Mouse (Mus musculus): ENCODE results near the gene Gfi1b. TPM values are rescaled to one million over a fixed set of nuclear protein-coding genes. Genes with fewer than 3 reads are reported as not detected.

Gfi1b gene
- total RNA-seq, 4 experiments from 2014 or later, result not detected

DNA sequence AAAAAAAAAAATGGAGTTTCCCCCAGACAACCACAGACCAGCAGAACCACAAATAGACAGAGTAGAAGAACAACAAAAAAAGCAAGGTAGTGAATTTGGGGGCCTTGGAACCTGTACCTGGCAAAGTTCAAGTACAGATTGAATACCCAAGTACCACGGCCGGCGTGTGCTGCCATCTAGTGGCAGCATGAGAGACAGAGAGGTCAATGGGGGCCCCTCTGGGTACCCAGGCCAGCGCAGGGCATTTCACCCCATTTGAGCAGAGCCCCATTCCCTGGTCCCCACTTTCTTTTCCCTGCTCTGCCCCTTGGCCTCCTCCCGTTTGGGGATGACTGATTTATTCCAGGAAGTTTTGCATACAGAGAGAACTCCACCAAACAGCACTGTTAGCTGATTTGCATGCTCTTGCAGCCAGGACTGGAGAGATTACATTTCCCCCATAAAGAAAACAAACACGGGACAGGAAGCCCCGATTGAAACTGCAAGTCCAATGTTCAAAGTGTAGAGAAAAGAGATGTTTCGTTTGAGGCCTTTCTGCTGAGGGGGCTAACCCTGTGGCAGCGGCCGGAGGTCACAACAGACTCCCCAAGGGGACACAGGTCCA lies 841 bp upstream of the Gfi1b start:
- DNase-seq, result no peak

DNA sequence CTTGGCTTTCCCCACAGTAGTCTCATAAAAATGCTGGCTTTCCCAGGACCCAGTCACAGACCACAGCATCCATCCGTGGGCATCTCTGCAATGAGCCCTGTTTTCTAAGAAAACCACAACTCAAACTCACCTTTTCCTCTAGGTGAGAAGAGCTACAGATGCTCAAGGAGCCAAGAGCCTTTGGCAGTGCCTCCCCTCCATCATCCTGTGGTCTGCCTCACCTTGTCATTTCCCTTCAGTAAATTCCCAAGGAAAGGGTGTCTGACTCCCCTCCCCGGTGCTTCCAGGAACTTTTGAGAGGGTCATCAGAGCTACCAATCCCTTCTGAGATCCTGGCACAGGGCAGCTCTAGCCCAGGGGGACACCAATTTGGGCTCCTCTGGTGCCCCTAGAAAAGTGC lies 671 bp downstream of the Gfi1b start:
- DNase-seq, result no peak

DNA sequence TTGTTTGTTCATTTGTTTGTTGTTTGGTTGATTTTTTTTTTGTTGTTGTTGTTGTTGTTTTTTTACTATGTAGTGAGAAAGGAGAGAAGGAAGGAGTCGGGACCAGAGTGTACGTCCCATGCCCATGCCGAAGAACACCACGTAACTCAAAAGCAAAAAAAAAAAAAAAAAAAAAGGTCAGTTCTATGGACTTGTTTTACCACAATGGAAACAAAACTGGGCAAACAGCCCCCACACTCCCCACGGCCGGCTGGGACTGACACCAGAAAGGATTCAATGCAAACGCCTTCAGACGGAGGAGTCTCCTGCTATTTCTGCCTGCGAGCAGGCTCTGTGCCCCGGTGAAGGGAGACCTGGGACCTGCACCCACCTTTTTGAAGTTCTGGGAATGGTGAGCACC lies 1.3 kb downstream of the Gfi1b start:
- DNase-seq, result no peak

DNA sequence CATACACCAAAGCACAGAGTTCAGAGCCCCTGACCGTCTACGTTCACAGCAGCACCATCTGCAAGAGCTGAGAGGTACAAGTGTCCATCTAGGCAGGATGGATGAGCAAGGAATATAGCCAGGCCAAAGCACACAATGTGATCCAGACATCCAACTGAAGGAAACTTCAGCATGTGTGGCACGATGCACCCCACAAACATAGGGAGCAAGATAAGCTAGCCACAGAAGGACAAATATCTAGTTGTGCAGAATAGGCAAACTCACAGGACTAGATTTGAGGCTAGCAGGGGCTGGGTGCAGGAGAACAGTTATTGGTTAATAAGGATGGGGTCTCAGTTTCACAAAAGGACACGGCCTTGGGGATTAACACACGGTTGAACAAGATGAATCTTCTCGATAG lies 2.4 kb downstream of the Gfi1b start:
- DNase-seq, result no peak

DNA sequence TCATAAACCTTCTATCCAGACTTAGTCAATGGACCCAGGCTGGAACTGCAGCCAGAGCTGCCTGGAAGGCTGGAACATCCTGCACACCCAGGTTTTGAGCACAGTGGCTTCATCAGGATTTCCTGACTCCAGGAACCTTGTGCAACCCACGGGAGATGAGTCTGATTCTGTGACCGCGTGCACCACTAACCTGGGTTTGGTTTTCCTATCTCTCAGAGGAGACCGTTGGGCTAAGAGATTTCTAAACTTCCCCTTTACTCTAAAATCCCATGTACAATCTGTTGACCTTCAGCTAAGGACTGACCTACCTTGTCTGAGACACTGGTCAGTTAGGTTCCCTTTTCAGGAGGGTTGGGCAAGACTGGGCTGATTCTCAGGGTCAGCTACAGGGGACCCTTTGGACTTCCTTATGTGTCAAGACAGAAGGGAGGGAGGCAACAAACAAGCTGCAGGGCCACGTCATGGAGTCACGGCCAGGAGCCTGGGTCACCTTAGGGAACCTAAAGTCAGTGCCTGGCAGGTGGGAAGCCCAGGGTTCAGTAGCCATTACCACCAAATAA lies 2.9 kb downstream of the Gfi1b start:
- DNase-seq, result no peak

DNA sequence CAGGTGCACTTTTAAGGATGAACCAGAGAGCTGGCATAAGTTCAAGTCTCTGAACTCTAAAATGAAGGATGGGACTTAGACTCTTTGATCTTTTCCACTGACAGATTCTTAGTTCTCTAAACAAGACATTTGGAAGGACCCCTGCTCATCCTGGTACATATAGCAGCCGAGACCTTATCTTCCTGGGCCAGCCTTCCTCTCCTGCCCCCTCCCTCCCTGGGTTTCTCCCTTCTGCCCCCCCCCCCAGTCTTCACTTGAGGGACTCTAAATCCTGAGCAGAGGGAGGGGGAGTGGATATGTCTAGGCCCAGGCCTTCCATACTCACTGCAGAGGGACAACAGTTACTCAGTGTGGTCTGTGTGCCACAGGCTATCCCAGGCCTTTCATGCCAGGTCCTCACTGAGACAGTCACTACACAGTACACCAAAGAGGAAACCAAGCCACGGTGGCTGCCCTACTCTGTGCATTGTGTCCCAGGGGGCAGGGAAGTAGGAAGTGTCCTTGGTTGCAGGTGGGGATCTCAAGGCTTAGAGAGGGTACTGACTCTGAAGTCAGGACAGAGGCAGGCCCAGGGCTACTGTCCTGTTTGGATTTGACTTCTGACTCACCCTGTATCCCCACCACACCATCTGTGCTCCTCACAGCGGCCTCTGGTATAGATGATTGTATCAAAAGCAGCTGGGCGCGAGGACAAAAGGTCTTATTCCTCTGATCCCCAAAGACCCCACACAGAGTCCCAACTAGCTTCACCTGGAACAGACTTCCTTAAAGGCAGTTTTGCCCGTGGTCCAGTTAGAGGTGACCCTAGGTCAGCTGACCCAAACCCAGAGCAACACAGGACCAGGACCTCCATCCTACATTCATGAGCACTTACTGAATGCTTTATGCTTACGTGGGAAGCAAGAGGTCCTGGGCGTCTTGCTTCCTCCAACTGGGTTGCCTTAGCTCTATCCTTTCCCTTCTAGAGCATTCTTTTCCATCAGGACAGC lies 4.0 kb downstream of the Gfi1b start:
- DNase-seq, result no peak

DNA sequence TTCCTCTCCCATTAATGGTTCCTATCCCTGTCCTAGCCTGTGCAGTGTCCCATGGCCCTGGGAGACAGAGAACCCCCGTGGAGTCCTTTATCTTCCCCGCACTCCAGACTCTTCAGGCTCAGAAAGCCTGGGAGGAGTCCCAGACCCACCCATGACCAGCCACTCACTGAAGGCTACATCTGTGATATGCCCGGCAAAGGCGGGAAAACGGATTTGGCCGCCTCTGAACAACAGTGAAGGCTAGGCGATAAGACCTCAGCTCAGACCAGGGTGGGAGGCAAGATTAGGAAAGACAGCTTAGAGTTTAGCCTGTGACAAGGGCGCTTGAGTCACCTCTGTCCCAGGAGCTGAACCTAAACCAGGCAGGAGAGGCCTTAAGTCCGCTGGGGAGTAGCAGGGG lies 4.9 kb downstream of the Gfi1b start:
- no peak for DNase-seq

DNA sequence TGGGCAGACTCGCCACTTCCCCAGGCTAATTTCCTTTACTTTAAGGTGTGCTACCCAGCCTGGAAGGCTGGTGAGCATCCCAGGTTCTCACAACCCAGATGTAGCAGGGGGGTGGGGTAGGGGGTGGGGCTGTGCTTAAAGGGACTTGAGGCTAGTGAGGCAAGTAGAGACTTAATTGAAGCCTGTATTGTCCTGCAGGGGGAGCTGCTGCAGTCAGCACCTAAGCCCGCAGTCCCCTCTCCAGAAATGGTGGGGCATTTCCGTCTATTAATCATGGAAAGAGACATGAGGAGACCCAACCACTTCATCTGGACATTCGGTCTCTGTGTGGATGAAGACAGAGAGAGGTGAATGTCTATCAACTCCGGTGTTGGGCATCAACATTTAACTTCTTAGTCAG lies 5.4 kb downstream of the Gfi1b start:
- DNase-seq, result no peak

DNA sequence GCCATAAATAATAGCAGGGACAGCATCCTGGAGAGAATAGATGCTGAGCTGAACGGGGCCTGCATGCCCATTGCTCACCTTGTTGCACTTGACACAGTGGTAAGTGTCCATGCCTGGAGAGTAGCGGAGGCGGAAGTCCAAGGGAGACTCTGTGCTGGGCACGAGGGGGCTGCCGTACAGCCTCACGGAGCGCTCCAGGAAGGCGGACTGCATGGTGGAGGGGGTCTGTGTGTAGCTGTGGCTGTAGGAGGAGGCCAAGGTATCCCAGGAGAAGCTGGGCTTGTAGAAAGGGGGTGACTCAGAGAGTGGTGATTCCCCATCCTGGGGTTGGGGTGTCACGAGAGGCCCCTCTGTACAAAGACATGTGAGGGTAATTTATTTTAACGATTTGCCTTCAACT lies 8.2 kb downstream of the Gfi1b start:
- DNase-seq, result no peak

DNA sequence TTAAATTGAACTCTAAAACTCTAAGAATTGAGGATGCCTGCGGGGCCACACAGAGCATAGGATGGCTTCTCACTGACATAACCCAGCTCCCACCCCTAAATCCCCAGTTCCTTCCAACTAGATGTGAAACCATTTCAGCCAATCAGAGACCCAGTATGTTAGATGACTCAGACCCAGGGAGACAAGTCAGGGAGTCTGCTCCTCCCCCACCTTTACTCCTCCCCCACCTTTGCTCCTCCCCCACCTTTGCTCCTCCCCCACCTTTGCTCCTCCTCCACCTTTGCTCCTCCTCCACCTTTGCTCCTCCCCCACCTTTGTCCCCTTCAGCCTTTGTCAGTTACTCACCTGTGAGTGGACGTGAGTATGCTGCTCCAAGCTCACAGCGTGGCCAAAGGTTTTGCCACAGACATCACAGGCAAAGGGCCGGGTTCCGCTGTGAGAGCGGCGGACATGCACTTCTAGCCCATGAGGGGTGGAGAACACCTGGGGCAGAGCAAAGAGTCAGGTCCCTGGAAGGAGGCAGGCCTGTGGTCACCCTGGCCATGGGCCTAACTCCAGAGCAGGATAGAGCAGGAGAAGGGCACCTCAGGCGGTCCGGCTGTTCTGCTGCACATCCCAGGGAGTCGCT lies 9.2 kb downstream of the Gfi1b start:
- DNase-seq, result no peak

DNA sequence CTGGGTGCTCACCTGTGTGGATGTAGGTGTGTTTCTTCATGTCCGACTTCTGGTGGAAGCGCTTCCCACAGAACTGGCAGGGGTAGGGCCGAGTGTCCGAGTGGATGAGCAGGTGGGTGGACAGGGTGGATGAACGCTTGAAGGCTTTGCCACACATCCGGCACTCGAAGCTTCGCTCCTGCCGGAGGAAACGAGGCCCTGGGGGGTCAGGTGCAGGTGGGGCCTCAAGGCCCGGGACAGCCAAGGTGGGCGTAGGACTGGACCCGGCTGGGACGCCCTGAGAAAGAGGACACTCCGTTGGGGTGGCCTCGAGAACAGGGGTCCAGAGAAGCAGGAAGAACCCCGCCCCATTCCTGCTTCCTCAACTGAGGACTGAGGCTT lies 10.4 kb downstream of the Gfi1b start:
- no peak for DNase-seq

DNA sequence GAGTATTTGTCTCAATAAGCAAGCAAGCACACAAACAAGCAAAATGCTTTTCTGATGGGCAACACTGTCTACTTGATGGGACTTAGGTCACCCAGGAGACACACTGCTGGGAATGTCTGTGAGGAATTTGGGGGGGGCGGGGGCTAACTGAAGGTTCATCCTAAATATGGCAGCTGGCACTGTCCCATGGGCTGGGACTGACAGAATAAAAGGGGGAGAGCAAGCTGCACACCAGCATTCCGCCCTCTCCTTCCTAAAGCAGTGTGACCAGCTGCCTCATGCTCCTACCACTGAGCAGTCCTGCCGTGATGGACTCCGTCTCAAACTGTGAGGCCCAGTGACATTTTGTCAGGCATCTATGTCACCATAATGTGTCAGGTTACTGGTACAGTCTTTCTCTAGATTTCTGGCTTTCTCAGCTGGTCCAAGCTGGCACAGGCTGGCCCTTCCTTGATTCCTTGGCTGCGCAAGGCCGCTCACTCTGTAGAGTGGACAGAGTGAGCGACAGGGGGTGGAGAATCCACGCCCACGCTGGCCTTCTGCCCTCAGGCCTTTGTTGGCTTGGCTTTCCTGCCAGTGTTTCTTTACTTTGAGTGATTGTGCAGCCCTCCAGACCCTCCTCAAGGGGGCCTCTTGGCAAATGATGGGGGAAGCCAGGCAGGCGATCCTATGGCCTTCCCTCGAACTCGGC lies 10.9 kb downstream of the Gfi1b start:
- DNase-seq, result no peak

DNA sequence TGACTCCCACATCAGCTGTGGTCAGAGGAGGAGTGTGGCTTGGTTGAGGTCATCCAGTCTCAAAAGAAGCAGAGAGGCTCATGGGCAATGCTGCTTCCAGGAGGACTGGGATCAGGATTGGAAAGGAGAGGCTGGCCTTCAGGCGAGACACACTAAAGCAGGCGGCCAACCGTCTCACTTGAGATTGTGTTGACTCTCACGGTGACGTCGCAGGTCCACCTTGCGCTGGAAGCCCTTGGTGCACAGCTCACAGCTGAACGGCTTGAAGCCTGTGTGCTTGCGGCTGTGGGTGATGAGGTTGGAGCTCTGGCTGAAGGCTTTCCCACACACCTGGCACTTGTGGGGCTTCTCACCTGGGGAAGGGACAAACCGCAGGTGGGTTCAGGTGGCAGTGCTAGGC lies 11.9 kb downstream of the Gfi1b start:
- no peak for DNase-seq

DNA sequence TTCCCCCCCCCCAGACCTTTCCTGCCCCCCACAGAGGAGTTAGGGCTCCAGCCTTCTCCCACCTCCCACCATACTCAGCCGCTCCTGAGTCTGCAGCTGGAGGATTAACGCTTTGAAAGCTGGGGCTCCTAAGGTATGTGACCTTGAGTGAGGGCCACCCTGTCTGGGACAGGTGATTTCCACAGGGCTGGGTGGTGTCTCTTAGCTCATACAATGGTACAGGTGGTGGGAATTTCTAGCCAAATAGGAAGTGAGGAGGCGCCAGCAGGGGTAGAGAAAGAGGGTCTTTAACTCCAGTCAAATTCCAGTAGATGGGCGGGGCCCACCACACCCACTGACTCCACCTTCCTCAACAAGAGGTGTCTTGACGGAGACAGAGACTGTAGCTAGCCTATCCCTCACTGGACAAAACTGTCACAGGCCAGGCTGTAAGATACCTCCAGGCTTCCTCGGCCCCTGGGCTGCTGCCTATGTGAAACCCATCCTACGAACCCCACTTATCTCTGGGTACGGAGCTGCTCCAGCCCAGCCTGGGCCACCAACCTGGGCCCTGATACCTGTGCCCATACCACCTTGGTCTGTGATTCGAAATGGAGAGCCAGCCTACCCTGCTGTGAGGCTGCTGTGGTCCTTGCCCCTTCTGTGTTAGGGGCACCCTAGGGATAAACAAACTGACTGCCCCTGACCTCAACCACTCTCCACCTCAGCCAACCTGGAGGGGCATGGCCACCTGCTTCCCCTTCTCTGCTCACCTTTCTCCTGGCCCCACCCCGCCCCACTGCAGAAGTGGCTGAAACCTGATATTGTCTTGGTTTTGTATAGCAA lies 14.2 kb downstream of the Gfi1b start:
- DNase-seq, result no peak

DNA sequence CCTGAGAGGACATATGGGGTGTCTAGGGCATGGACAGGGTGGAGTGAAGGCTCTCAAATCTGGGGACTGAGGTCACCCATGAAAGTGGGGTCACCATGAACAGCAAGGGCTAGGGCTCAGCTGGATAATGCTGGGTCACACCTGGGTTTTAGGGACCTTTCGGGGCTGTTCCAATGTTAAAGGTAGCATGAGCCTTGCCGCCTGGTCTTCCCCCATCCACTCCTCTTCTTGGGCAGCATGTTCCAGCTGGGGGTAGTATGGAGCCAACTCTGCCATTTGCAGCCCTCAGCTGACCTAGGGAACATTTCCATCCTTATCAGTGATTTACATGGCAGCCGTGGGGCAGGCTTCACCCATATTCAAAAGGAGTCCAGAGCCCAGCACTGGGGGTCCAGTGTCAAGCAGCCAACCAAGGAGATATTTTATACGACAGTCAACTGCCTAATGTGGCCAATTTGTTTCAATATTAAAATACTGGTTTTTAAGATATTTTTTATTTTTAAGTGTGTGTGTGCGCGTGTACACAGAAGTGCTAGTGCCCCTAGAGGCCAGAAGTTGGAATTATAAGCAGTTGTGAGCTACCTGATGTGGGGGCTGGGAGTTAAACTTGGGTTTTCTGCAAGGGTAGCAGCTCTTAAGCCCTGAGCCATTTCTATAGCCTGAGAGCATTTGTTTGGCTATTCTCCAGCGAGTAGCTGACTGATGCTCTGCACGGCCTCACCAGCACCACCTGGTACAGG lies 15.0 kb downstream of the Gfi1b start:
- DNase-seq, result no peak

DNA sequence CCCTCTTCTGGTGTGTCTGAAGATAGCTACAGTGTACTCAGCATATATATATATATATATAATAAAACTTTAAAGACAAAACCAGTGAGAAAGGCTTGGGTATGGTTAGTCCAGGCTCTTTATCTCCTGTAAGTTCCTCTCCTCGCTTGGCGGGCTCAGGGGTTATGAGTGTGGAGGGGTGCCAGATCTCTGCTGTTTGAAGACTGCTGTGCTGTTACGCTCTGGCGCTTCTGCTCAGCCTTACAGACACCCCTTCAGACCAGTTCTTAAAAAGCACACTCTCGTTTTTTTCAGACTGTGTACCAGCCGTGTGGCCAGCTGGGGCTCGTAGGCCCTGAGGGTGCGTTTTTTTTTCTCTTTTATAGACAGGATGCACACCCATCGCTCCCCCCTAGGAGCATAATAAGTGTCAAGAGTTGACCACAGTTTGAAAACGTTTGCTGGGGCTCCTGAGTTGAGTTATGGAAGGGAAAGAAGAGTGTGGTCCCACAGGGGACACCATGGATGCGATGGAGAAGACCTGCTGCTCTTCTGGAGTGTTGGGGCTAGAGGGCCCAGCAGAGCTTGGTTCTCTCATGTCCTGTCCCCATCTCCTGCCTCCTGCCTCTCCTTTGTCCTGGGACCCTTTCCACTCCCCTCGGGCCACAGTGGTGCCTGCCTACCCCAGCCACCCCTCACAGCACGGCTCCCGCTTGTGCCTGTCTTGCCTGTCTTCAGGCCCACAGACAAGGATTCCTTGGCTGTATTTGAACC lies 15.8 kb downstream of the Gfi1b start:
- DNase-seq, result no peak

DNA sequence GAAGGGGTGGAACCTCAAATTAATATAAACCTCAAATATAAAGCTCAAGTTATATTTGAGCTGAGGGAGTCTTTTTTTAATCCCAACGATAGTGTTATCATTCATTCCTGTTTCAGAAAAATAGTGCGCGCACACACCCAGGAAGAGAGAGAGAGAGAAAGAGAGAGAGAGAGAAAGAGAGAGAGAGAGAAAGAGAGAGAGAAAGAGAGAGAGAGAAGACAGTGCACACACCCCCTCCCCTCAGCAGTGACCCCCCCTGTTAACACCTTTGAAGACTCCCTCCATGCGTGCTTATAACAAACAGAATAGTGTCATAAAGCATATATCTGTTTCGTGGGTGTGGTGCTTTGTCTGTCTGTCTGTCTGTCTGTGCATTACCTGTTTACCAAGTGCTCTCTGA lies 18.2 kb downstream of the Gfi1b start:
- DNase-seq, result no peak

DNA sequence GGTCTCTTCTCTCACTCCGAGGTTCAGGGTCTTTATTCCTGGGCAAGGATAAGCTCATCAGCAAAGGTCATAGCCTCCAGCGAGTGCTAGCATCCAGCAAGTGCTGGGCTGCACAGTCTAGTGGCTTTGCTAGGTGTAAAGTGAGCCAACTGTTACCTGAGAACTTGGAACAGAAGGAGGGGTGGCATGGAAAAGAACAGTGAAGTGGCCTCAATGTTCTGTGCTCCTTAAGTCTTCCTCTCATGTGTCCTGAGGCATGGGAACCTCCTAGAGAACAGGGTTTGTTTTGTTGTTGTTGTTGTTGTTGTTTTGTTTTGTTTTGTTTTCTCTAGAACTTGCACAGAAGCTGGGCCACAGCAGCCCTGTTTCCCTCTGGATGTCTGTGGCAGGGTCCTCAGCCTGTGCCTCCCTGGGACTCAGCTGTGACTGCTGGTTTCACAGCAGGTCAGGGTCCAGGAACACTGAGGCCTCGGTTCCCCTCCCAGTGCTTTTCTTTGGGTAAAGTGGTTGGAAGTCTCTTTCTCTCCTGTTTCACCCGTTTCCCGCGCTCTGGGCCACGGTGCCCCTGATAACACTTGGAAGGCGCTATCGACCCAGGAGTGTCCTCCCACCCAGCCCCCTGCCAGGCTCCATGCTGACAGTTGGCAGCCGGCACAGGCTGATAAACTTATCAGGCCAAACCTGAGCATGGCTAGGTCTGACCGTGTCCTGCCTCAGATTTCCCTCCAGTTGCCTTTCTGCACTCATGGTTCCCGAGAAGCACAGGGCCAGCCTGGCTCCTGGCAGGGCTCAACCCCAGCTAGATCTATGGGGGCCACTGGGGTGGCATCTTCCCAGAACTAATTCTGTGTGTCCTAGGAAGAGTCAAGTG lies 19.8 kb downstream of the Gfi1b start:
- no peak for DNase-seq

DNA sequence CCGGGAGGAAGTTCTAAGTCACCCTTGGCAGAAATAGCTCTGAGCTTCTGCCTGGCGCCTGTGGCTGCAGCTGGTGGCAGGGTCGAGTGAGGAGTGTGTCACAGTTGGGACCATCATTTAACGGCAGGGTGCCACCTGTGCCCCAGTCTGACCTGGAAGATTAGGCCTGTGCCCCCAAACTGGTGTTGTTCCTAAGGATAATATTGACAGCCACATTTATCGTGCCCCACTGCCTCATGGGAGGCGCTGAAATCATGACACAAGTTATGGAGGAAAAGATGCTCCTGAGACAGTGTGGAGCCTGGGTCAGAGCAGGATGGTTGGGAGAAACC lies 22.2 kb downstream of the Gfi1b start:
- no peak for DNase-seq
